Mouse (Mus musculus): ENCODE measurements around the gene Cngb1. TPM values are rescaled to one million over a fixed set of nuclear protein-coding genes. Genes with fewer than 3 reads are reported as not detected.
A peak's percentile ranks its signal among the peaks of the same experiment; 100 is the strongest.

Cngb1 gene
- total RNA-seq, 2 experiments from 2014 or later: 0.84 to 0.93 TPM

DNA sequence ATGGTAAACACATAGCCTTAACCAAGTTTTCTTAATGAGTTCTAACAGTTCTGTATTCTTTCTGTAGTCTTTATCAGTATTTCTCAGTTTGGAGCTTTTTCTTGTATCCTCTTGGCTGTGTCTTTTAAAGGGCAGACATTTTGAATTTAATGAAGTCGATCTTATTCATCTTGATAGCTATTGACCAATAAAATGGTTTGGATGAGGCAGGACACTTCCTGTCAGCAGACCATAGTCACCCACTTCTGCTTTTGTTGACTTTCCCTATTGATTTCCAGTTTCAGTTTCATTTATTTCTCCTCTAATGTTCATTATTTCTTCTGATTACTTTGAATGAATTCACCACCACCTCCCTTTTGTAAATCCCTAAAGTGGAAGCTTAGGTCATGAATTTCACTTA is 29.3 kb upstream of the Cngb1 start:
- Histone ChIP-seq H3K4me3 (no peak overlapping the region), H3K27ac (no peak overlapping the region)
- DNase-seq (ENCODE audit: low spot score in 2 of 2): no peak
- TF ChIP-seq CTCF (conservative IDR thresholded peaks at IDR 0.05): no peak

GRCm38 (mm10) chr8:95332437-95333199 is 26.2 kb upstream of the Cngb1 start:
- H3K4me3 ChIP-seq: peak overlapping the region; percentile 96
- DNase-seq (ENCODE audit: low spot score in 2 of 2): no peak
- TF ChIP-seq CTCF (conservative IDR thresholded peaks at IDR 0.05): no peak; the same call in 1 of the 2 replicates
- H3K27ac ChIP-seq: peak overlapping the region; percentile 97

DNA sequence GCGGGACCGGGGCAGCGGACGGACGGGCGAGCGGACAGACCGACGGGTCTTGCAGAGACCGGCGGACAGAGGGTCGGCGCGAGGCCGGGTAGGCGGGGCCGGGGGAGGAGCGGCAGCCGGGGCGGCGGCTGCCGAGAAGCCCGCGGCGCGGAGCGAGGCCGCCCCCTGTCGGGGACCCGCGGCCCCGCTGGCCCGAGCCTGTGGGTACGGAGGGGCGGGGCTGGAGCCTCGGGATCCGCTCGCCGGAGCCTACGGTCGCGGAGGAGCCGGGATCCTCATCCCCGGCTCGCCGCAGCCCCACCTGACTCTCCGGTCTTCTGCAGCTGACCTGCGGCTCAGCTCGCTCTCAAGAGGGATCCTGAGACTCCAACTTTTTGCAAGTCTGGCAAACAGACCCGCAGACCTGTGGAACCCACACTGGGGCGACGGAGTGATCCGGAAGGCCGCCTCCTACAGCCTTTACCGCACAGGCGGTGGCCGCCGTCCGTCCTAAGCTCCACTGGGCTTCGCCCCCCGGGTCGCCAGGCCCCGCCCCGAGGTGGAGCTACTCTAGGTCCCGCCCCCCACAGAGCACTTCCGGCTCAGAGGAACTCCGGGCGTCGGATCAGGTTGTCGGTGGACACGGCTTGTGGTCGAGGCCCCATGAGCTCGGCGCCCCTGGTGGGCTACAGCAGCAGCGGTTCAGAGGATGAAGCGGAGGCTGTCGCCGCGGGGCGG is 25.5 kb upstream of the Cngb1 start, which contains the start of the genes Zfp319 and Usb1:
TSS of gene Zfp319 (minus strand) at position 231 of the 717 bp plus-strand sequence.
TSS of gene Usb1 (plus strand) at position 565 of the 717 bp plus-strand sequence.
- DNase-seq (ENCODE audit: low spot score in 2 of 2): peak; percentile 89 to 93
- peak within 1 kb of the TSS; percentile 96 for H3K4me3 ChIP-seq
- peak; percentile 74 for TF ChIP-seq CTCF (conservative IDR thresholded peaks at IDR 0.05)
- peak within 1 kb of the TSS; percentile 97 for H3K27ac ChIP-seq

DNA sequence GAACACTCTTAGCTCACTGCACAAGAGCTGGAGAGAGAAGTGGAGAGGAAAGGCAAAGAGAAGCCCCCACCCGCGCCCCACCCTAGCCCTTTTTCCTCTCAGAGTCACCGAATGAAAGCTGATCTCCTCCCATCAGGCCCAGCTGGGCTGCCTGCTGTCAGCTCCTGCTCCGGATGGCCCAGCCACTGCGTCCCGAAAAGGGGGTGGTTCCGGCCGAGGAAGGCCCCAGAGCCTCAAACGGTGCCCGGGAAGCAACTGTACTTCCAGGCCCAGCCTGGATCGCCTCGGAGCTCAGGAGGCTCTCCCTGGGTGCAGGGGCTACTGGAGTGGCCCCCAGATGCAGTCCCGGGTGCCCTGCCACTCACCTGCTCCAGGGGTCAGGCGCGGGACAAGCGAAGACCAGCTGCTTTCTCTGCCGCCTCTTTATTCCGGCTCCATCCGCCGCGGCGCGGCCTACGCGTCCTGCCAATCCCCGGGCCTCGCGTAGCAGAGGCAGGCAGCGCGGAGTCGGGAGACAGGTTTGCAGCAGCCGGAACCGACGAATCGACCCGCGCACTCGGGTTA is 24.9 kb upstream of the Cngb1 start:
- Histone ChIP-seq H3K4me3 (peak overlapping the region; percentile 96), H3K27ac (peak overlapping the region; percentile 97)
- TF ChIP-seq CTCF (conservative IDR thresholded peaks at IDR 0.05): no peak
- DNase-seq (ENCODE audit: low spot score in 2 of 2): peak in 1 of 2 experiments; percentile 47

- no peak for TF ChIP-seq CTCF (conservative IDR thresholded peaks at IDR 0.05)
Measured at GRCm38 (mm10) chr8:95330367-95330766, 24.0 kb upstream of the Cngb1 start.

DNA sequence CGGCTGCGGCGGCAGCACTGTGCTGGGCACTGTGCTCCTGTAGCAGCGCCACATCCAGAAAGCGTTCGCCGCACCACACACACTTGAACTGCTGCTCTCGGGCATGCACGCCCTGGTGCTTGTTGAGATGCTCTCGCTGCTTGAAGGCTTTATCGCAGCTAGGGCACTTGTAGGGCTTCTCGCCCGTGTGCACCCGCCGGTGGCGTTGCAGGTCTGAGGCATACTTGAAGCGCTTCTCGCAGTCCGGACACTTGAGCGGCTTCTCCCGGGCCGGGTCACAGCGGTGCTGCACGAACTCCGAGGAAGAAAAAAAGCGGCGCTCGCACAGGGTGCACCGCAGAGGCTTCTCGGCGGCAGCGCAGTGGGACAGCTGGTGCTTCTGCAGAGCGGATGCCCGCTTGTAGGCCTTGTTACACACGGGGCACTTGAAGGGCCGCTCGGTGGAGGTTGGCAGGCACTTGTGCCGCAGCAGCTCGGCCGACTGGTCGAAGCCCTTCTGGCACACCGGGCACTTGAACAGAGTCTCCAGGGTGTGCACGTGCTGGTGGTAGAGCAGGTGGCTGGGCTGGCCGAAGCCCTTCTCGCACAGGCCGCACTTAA is 21.6 kb upstream of the Cngb1 start:
- Histone ChIP-seq H3K27ac (no peak overlapping the region), H3K4me3 (no peak overlapping the region)
- no peak for DNase-seq (ENCODE audit: low spot score in 2 of 2)
- no peak for TF ChIP-seq CTCF (conservative IDR thresholded peaks at IDR 0.05)

More at GRCm38 (mm10) chr8:95330367-95330766, 24.0 kb upstream of the Cngb1 start:
- H3K27ac ChIP-seq: peak overlapping the region; percentile 97; the same call in 1 of the 2 replicates
- peak overlapping the region; percentile 96 for H3K4me3 ChIP-seq
- no peak for DNase-seq (ENCODE audit: low spot score in 2 of 2)

DNA sequence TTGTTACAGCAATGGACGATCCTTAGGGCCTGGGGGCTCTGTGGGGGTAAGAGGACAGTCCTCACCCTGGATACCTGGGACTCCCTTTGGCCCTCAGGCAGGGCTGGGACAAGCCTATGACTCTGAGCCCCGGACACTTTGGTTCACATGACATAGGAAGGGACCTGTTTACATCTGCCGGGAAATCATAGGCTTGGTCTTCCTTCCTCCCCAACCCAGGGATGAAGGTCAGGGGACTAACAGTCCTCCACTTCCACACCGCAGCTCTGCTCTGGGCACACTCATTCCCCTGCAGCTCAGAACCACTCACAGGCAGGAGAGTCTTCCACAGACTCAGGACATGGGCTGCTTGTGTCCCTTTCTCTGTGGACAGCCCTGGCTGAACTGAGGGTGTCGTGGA is 20.4 kb upstream of the Cngb1 start:
- TF ChIP-seq CTCF (conservative IDR thresholded peaks at IDR 0.05): no peak
- no peak overlapping the region for H3K4me3 ChIP-seq
- no peak for DNase-seq (ENCODE audit: low spot score in 2 of 2)

GRCm38 (mm10) chr8:95324646-95325045 is 18.3 kb upstream of the Cngb1 start:
- no peak for DNase-seq (ENCODE audit: low spot score in 2 of 2)
- peak overlapping the region; percentile 28; the same call in 1 of the 2 replicates for H3K27ac ChIP-seq
- no peak overlapping the region for H3K4me3 ChIP-seq
- TF ChIP-seq CTCF (conservative IDR thresholded peaks at IDR 0.05): no peak

More for the DNA sequence above, 20.4 kb upstream of the Cngb1 start:
- no peak overlapping the region for H3K27ac ChIP-seq

GRCm38 (mm10) chr8:95323201-95323600 is 16.8 kb upstream of the Cngb1 start:
- TF ChIP-seq CTCF (conservative IDR thresholded peaks at IDR 0.05): no peak
- no peak overlapping the region for H3K27ac ChIP-seq
- no peak overlapping the region for H3K4me3 ChIP-seq
- DNase-seq (ENCODE audit: low spot score in 2 of 2): no peak

- peak overlapping the region; percentile 45 for H3K4me3 ChIP-seq
- TF ChIP-seq CTCF (conservative IDR thresholded peaks at IDR 0.05): peak; percentile 56
- no peak overlapping the region for H3K27ac ChIP-seq
- no peak for DNase-seq (ENCODE audit: low spot score in 2 of 2)
Measured at GRCm38 (mm10) chr8:95320224-95321139, 14.1 kb upstream of the Cngb1 start.

DNA sequence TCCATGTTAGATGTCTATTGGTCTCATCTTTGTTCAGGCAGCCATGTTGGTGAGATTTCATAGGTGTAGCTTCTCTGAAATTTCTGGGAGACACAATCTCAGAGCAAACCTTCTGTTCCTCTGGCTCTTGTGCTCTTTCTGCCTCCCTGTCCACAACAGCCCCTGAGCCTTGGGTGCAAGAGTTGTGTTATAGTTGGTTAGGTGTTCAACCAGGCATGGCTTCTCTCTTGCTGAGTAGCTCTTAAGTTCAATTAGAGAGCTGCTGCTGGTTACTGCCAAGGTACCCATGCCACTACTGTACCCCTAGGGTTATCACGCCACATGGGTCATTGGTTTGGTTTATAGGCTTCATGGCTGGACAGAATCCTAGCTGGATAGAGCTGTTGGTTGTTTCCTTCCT is 9.0 kb upstream of the Cngb1 start:
- TF ChIP-seq CTCF (conservative IDR thresholded peaks at IDR 0.05): no peak
- no peak overlapping the region for H3K27ac ChIP-seq
- no peak for DNase-seq (ENCODE audit: low spot score in 2 of 2)
- H3K4me3 ChIP-seq: no peak overlapping the region

DNA sequence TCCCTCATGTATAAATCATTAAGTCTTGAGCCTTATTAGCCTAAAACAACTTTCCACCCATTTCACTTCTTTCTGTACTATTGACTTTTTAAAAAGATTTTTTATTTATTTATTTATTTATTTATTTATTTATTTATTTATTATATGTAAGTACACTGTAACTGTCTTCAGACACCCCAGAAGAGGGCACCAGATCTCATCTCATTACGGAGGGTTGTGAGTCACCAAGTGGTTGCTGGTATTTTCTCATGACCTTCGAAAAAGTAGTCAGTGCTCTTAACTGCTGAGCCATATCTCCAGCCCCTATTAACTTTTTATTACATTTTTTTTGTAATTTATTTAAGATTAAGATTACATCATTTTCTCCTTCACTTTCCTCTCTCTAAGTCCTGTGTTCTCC is 8.3 kb upstream of the Cngb1 start:
- H3K27ac ChIP-seq: no peak overlapping the region
- no peak overlapping the region for H3K4me3 ChIP-seq
- TF ChIP-seq CTCF (conservative IDR thresholded peaks at IDR 0.05): peak; percentile 51
- DNase-seq (ENCODE audit: low spot score in 2 of 2): no peak

Measured in layer of hippocampus, adult 2 months (tissue).